ENCODE assay signal across 11 mouse cellular contexts in the genomic region with DNA sequence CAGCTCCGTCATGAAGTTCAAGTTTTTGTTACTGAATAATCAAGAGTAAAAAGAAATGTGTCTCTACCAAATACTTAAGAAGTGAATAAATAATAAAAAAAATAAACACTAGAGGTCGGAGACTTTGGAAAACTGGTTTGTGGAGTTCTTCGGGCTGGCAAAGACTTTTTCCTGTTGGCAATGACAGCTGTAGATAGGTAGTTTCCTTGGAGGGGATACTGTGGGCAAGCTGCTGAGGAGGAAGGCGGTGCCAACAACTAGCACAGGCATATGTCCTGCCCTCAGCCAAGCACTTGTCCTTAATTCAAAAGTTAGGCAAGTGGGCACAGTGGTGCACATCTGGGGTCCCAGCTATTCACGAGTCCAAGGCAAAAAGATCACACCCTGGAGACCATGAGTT. TPM values are rescaled to one million over a fixed set of nuclear protein-coding genes. Genes with fewer than 3 reads are reported as not detected.
A peak's percentile ranks its signal among the peaks of the same experiment; 100 is the strongest.
DNase-seq lines count a peak whose midpoint lies in the region; ATAC-seq lines count a peak whose summit lies in the region.
"Had no signal": no experiment of that assay in that cellular context is flagged by ENCODE, and none has a peak within 500 bp of the region (broad histone marks: within the 10 kb centered on the region; RNA-seq: fewer than 3 reads in every experiment).

No protein-coding gene starts in this region.

- ATAC-seq in megakaryocyte, adult 5-6 weeks (ENCODE audit: poor library complexity, severe bottlenecking), result no peak
- ATAC-seq in liver, embryonic 12.5 days, result no peak
- ATAC-seq in neural tube, embryonic 12.5 days (ENCODE audit: low FRiP score, low read depth), result no peak

- H3K4me2 ChIP-seq in liver, embryonic 12.5 days, result peak overlapping the region; percentile 95
- peak overlapping the region; percentile 87 for H3K4me2 ChIP-seq in neural tube, embryonic 12.5 days (replicated peaks)

- H3K27ac ChIP-seq in liver, embryonic 12.5 days, result peak overlapping the region; percentile 94
- no peak overlapping the region for H3K27ac ChIP-seq in neural tube, embryonic 12.5 days
- H3K27ac ChIP-seq in limb, embryonic 10.5 days, result no peak overlapping the region
- H3K27ac ChIP-seq: limb, embryonic 15.5 days had no signal

- peaks cover 29% of the 10 kb centered on the region for H3K27me3 ChIP-seq in megakaryocyte, embryonic 14.5 days (replicated peaks)
- H3K27me3 ChIP-seq in liver, embryonic 12.5 days (replicated peaks), result no peaks in the 10 kb centered on the region
- 0 out of 2 replicates have a peak, but pooled peaks cover 3% of the 10 kb centered on the region for H3K27me3 ChIP-seq in neural tube, embryonic 12.5 days (replicated peaks)
- peaks cover 53% of the 10 kb centered on the region for H3K27me3 ChIP-seq in limb, embryonic 10.5 days (ENCODE audit: low read depth, poor library complexity, severe bottlenecking)

- peak overlapping the region; percentile 96 for H3K4me3 ChIP-seq in megakaryocyte, embryonic 14.5 days (replicated peaks)
- peak overlapping the region; percentile 82 for H3K4me3 ChIP-seq in liver, embryonic 12.5 days
- no peak overlapping the region for H3K4me3 ChIP-seq in neural tube, embryonic 12.5 days
- no peak overlapping the region for H3K4me3 ChIP-seq in limb, embryonic 10.5 days

- WGBS in liver, embryonic 12.5 days (ENCODE audit: insufficient replicate concordance), result 72% methylated on average over 5 of the region's 5 CpGs
- 83% methylated on average over 5 of the region's 5 CpGs for WGBS in neural tube, embryonic 12.5 days
- WGBS in limb, embryonic 10.5 days, result 84% methylated on average over 5 of the region's 5 CpGs

- peak; percentile 86 for DNase-seq in heart, adult 11 months
- DNase-seq in heart, postnatal 4 days, result no peak
- DNase-seq in limb, embryonic 10.5 days (ENCODE audit: low spot score), result no peak
- DNase-seq in layer of hippocampus, postnatal 36 days, result no peak

- peaks cover 75% of the 10 kb centered on the region for H3K4me1 ChIP-seq in megakaryocyte, embryonic 14.5 days
- H3K4me1 ChIP-seq in liver, embryonic 12.5 days, result peaks cover 63% of the 10 kb centered on the region
- H3K4me1 ChIP-seq in neural tube, embryonic 12.5 days, result peaks cover 22% of the 10 kb centered on the region
- H3K4me1 ChIP-seq in limb, embryonic 10.5 days, result peaks cover 16% of the 10 kb centered on the region

- no peaks in the 10 kb centered on the region for H3K9me3 ChIP-seq in megakaryocyte, embryonic 14.5 days
- no peaks in the 10 kb centered on the region for H3K9me3 ChIP-seq in liver, embryonic 12.5 days (replicated peaks)
- no peaks in the 10 kb centered on the region for H3K9me3 ChIP-seq in neural tube, embryonic 12.5 days
- H3K9me3 ChIP-seq in limb, embryonic 10.5 days (replicated peaks), result no peaks in the 10 kb centered on the region
- H3K9me3 ChIP-seq: limb, embryonic 15.5 days had no signal

- H3K9ac ChIP-seq in liver, embryonic 12.5 days, result peak overlapping the region; percentile 92
- H3K9ac ChIP-seq in neural tube, embryonic 12.5 days, result no peak overlapping the region

- H3K36me3 ChIP-seq in megakaryocyte, embryonic 14.5 days (replicated peaks; ENCODE audit: low read length), result no peaks in the 10 kb centered on the region
- no peaks in the 10 kb centered on the region for H3K36me3 ChIP-seq in liver, embryonic 12.5 days
- H3K36me3 ChIP-seq in neural tube, embryonic 12.5 days, result no peaks in the 10 kb centered on the region
- no peaks in the 10 kb centered on the region for H3K36me3 ChIP-seq in limb, embryonic 10.5 days
- H3K36me3 ChIP-seq: limb, embryonic 15.5 days had no signal

RNA-seq across cellular contexts. Expression of gene Acss1, which starts 0.7 kb away (rescaled TPM):
- total RNA-seq in heart, postnatal 4 days (2021), result 10 to 100 TPM; 26.7 to 27.3 TPM
- polyA plus RNA-seq in megakaryocyte, embryonic 14.5 days (2012; ENCODE audit: insufficient read depth, low replicate concordance), result 2.8 and 13.4 TPM in 2 replicates
- total RNA-seq in megakaryocyte, adult 5-6 weeks (2015), result 12.4 and 15.1 TPM in 2 replicates
- total RNA-seq in megakaryocyte, adult 5-6 weeks (2017), result 14.4 and 15.9 TPM in 2 replicates
- polyA plus RNA-seq in liver, embryonic 12.5 days (2016; fragmentation: Nextera tagmentation; extraction: Ambion mirVana), result 47.4 and 53.8 TPM in 2 replicates
- 22.8 and 23.5 TPM in 2 replicates for polyA plus RNA-seq in neural tube, embryonic 12.5 days (2016; fragmentation: Nextera tagmentation; extraction: Ambion mirVana)
- polyA plus RNA-seq in limb, embryonic 10.5 days (2016; fragmentation: Nextera tagmentation; extraction: Ambion mirVana), result 3.4 and 3.6 TPM in 2 replicates
- total RNA-seq in layer of hippocampus, postnatal 36 days (2021), result 10 to 100 TPM; 22.7 to 29.9 TPM
- polyA plus RNA-seq: C2C12 had no signal

RNA-seq across cellular contexts. Expression of gene Vsx1, which starts 20.2 kb away (rescaled TPM):
- total RNA-seq in heart, postnatal 4 days (2021), result not detected
- polyA plus RNA-seq in megakaryocyte, embryonic 14.5 days (2012; ENCODE audit: insufficient read depth, low replicate concordance), result not detected in 2 replicates
- not detected in 2 replicates for total RNA-seq in megakaryocyte, adult 5-6 weeks (2015)
- not detected in 2 replicates for total RNA-seq in megakaryocyte, adult 5-6 weeks (2017)
- not detected in 2 replicates for polyA plus RNA-seq in liver, embryonic 12.5 days (2016; fragmentation: Nextera tagmentation; extraction: Ambion mirVana)
- 0.51 and 0.63 TPM in 2 replicates for polyA plus RNA-seq in neural tube, embryonic 12.5 days (2016; fragmentation: Nextera tagmentation; extraction: Ambion mirVana)
- not detected in 2 replicates for polyA plus RNA-seq in limb, embryonic 10.5 days (2016; fragmentation: Nextera tagmentation; extraction: Ambion mirVana)
- under 1 TPM in 1 of 2 experiments, not detected in 1; 0.10 TPM for total RNA-seq in layer of hippocampus, postnatal 36 days (2021)
- polyA plus RNA-seq: C2C12; kidney, embryonic 14.5 days; limb, embryonic 15.5 days had no signal

Comparison
In these comparisons a context has a peak if more than half of its experiments do, and no peak if none do; other contexts are left out.
1. H3K4me3 ChIP-seq: peak in megakaryocyte, embryonic 14.5 days (single experiment) and liver, embryonic 12.5 days (single experiment); none in neural tube, embryonic 12.5 days (single experiment) and limb, embryonic 10.5 days (single experiment).